Mouse (Mus musculus): ENCODE measurements around the gene Slc25a21.

The Slc25a21 gene

GRCm38 (mm10) chr12:56767474-56767873, 429.8 kb downstream of the Slc25a21 start:
- no peaks in the 10 kb centered on the region for H3K36me3 ChIP-seq (ENCODE audit: control insufficient read depth, insufficient read depth, low read length, poor library complexity, severe bottlenecking)
- H3K27me3 ChIP-seq (ENCODE audit: control insufficient read depth, insufficient read depth, low read length, poor library complexity, severe bottlenecking): no peaks in the 10 kb centered on the region
- DNase-seq (ENCODE audit: low read depth, low spot score): no peak

GRCm38 (mm10) chr12:56737104-56737503, 460.2 kb downstream of the Slc25a21 start:
- Histone ChIP-seq H3K36me3 (ENCODE audit: control insufficient read depth, insufficient read depth, low read length, poor library complexity, severe bottlenecking) (no peaks in the 10 kb centered on the region), H3K27me3 (ENCODE audit: control insufficient read depth, insufficient read depth, low read length, poor library complexity, severe bottlenecking) (no peaks in the 10 kb centered on the region)
- no peak for DNase-seq (ENCODE audit: low read depth, low spot score)

DNA sequence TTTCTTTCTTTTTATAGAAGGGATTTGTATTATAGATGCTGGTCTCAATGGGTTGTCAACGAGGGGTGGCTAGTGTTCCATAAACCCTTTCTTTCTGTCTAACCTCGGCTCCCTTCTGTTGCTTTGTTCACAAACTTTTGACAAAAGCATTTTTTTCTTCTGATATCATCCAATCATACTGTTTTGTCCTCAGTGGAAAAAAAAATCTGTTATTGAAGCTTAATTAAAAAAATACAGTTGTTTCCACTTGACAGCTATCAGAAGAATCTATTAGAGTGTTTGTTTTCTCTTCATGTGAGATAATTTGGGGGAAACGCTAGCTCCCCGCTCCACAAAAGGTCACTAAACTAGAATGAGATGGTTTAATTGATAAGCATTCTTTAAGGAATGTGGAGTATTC, 469.6 kb downstream of the Slc25a21 start:
- no peaks in the 10 kb centered on the region for H3K36me3 ChIP-seq (ENCODE audit: control insufficient read depth, insufficient read depth, low read length, poor library complexity, severe bottlenecking)
- DNase-seq (ENCODE audit: low read depth, low spot score): no peak
- H3K27me3 ChIP-seq (ENCODE audit: control insufficient read depth, insufficient read depth, low read length, poor library complexity, severe bottlenecking): no peaks in the 10 kb centered on the region

DNA sequence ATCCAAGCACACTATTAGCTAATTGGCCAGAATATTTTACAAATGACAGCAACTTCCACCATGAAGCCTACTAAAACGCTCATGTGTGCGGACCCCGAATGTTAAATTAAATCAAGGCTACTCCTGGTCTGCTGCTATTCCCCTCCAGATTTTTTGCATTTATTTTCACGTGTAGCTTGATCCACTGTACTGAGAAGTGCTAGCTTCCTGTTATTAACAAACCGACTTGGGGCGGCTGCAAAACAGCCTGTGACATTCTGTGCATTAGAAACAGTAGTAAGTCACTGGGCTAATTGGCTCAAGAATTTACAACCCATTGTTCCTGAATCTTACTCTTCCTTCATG, 478.6 kb downstream of the Slc25a21 start:
- Histone ChIP-seq H3K36me3 (ENCODE audit: control insufficient read depth, insufficient read depth, low read length, poor library complexity, severe bottlenecking) (no peaks in the 10 kb centered on the region), H3K27me3 (ENCODE audit: control insufficient read depth, insufficient read depth, low read length, poor library complexity, severe bottlenecking) (no peaks in the 10 kb centered on the region)
- DNase-seq (ENCODE audit: low read depth, low spot score): no peak

DNA sequence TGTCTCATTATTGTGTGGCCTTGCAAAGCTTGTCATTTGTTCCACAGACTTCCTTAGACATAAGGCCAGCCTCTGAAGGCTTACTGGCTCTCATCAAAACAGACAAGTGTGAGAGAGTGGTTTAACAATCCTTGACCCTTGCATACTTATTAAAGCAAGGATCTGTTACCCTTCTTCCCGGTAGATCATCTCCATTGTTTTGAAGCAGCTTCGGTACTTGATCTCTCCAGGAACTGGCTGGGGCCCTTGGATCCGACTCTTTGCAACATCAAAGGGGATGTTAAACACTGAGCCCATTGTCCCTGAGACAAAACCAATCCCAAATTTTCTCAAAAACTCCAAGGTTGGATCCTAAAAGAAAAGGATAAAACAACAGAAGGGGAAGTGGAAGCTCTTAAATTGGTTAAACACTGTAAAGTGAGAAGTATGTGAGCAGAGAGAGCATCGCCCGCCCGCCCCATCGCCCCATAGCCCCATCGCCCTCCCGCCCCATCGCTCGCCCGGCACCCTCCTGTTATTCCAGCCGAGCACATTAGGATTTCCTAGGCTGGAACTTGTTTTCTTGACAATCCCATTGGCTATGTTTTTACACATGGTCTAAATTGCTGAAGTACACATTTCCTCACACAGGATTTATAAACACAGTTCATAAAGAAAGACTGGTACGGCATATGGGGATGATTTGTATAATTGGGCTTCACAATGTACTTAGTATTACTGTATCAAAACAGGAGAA, 479.1 kb downstream of the Slc25a21 start:
- H3K27me3 ChIP-seq (ENCODE audit: control insufficient read depth, insufficient read depth, low read length, poor library complexity, severe bottlenecking): no peaks in the 10 kb centered on the region
- DNase-seq (ENCODE audit: low read depth, low spot score): no peak
- H3K36me3 ChIP-seq (ENCODE audit: control insufficient read depth, insufficient read depth, low read length, poor library complexity, severe bottlenecking): no peaks in the 10 kb centered on the region

DNA sequence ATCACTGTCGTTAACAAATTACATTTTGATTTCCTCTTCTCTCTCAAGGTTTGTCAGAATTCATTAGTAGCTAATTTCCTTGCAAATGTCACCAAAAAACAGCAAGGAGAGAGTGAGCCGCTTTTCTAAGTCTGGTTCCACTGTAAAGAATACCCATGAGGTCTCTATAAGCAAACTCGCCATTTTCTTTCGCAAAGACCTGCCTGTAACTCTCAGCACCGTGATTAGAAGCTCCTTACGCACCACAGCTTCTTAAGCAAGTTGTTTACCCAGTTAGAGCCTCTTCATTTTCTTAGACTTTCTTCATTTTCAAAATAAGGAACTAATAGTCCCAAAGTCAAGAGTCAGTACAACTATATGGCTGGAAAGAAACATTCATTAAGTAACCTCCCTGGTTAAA, 496.3 kb downstream of the Slc25a21 start:
- no peaks in the 10 kb centered on the region for H3K36me3 ChIP-seq (ENCODE audit: control insufficient read depth, insufficient read depth, low read length, poor library complexity, severe bottlenecking)
- peaks cover 2% of the 10 kb centered on the region for H3K27me3 ChIP-seq (ENCODE audit: control insufficient read depth, insufficient read depth, low read length, poor library complexity, severe bottlenecking)
- no peak for DNase-seq (ENCODE audit: low read depth, low spot score)

- DNase-seq (ENCODE audit: low read depth, low spot score): no peak
- Histone ChIP-seq H3K36me3 (ENCODE audit: control insufficient read depth, insufficient read depth, low read length, poor library complexity, severe bottlenecking) (no peaks in the 10 kb centered on the region), H3K27me3 (ENCODE audit: control insufficient read depth, insufficient read depth, low read length, poor library complexity, severe bottlenecking) (peaks cover 2% of the 10 kb centered on the region)
These were observed 497.1 kb downstream of the Slc25a21 start for GRCm38 (mm10) chr12:56699915-56700900.

DNA sequence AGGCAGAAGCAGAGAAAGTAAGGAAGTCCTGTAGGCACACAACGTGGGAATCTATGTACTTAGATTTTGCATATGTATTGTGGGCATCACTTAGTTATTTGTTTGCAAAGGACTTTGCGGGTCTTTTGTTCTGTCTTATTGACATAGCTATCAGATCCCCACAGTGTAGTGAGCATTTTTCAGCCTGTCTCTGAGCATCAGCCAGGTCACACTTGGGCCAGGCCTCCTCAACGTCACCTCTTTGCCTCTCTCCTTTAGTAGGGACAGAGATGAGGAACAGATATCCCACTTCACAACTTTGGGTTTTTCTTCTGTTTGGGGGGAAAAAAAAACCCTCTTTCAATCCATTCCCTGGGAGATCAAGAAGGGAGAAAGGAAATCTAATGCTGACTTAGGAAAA, 497.9 kb downstream of the Slc25a21 start:
- peaks cover 2% of the 10 kb centered on the region for H3K27me3 ChIP-seq (ENCODE audit: control insufficient read depth, insufficient read depth, low read length, poor library complexity, severe bottlenecking)
- DNase-seq (ENCODE audit: low read depth, low spot score): no peak
- H3K36me3 ChIP-seq (ENCODE audit: control insufficient read depth, insufficient read depth, low read length, poor library complexity, severe bottlenecking): no peaks in the 10 kb centered on the region

DNA sequence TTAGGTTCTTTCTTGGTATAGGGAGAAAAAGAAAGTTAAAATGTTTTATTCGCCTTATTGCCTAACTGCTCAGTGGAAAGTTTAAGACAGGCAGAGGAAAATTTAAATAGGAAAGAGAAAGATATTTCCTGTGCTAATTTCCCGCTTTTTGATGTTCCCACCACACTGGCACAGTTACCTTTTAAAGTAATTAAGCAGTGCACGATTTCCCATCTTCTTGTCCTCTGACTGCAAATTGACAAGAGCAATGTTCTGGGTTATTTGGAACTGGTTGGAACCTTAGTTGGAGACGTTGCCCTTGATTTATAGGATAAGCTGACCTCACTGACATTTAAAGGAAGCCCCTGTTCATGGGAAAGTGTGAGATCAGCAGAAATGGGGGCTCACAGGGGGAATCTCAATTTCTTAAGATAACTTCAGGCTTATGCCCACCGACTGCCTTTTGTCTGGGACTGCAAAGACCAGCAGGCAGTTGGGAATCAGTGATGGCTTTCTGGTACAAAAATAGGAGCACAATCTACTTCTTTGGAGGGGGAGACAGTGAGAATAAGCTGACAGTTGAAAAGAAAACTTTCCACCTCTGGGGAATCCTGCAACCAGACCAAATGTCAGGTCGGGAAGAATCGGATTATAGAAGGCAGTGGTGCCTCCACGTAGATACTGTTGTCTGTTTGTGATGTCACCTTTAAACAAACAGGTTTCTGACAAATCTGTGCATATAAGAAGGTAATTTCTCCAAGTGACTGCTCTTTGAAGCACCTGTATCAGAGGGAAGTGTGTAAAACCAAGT, 498.9 kb downstream of the Slc25a21 start:
- Histone ChIP-seq H3K36me3 (ENCODE audit: control insufficient read depth, insufficient read depth, low read length, poor library complexity, severe bottlenecking) (no peaks in the 10 kb centered on the region), H3K27me3 (ENCODE audit: control insufficient read depth, insufficient read depth, low read length, poor library complexity, severe bottlenecking) (peaks cover 2% of the 10 kb centered on the region)
- no peak for DNase-seq (ENCODE audit: low read depth, low spot score)

GRCm38 (mm10) chr12:56697785-56698184, 499.5 kb downstream of the Slc25a21 start:
- DNase-seq (ENCODE audit: low read depth, low spot score): no peak
- H3K36me3 ChIP-seq (ENCODE audit: control insufficient read depth, insufficient read depth, low read length, poor library complexity, severe bottlenecking): no peaks in the 10 kb centered on the region
- peaks cover 2% of the 10 kb centered on the region for H3K27me3 ChIP-seq (ENCODE audit: control insufficient read depth, insufficient read depth, low read length, poor library complexity, severe bottlenecking)

GRCm38 (mm10) chr12:56697011-56697740, 500.1 kb downstream of the Slc25a21 start:
- Histone ChIP-seq H3K27me3 (ENCODE audit: control insufficient read depth, insufficient read depth, low read length, poor library complexity, severe bottlenecking) (peaks cover 2% of the 10 kb centered on the region), H3K36me3 (ENCODE audit: control insufficient read depth, insufficient read depth, low read length, poor library complexity, severe bottlenecking) (no peaks in the 10 kb centered on the region)
- no peak for DNase-seq (ENCODE audit: low read depth, low spot score)

DNA sequence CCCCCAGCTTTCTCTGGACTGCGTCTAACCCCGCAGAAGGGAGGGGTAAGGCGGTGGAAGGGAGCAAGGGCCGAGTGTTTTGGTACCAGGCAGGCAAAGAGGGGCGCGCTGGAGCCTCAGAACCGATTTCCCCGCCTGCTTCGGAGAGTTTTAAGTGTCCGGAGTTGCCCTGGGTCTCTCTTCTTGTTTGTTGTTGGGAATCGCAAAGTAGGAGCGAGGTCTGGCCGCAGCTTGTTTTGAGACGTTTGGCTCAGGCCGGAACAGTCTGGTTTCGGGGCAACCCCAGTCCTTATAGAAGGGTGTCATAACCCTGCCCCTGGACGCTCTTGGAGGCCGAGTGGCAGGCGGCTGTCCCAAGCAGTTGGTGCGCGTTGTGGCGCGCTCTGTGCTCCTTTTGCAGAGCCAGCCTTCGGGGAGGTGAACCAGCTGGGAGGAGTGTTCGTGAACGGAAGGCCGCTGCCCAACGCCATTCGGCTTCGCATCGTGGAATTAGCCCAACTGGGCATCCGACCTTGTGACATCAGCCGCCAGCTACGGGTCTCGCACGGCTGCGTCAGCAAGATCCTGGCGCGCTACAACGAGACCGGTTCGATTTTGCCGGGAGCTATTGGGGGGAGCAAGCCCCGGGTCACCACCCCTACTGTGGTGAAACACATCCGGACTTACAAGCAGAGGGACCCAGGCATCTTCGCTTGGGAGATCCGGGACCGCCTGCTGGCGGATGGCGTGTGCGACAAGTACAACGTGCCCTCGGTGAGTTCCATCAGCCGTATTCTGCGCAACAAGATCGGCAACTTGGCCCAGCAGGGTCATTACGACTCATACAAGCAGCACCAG, 500.9 kb downstream of the Slc25a21 start:
- DNase-seq (ENCODE audit: low read depth, low spot score): no peak
- H3K27me3 ChIP-seq (ENCODE audit: control insufficient read depth, insufficient read depth, low read length, poor library complexity, severe bottlenecking): peaks cover 4% of the 10 kb centered on the region
- no peaks in the 10 kb centered on the region for H3K36me3 ChIP-seq (ENCODE audit: control insufficient read depth, insufficient read depth, low read length, poor library complexity, severe bottlenecking)

GRCm38 (mm10) chr12:56695358-56696173, 501.7 kb downstream of the Slc25a21 start:
- DNase-seq (ENCODE audit: low read depth, low spot score): no peak
- peaks cover 4% of the 10 kb centered on the region; the same call in 1 of the 2 replicates for H3K27me3 ChIP-seq (ENCODE audit: control insufficient read depth, insufficient read depth, low read length, poor library complexity, severe bottlenecking)
- H3K36me3 ChIP-seq (ENCODE audit: control insufficient read depth, insufficient read depth, low read length, poor library complexity, severe bottlenecking): no peaks in the 10 kb centered on the region
